In genomic region chr15:63601543-63601942, GRCm38 (mm10) we compare ENCODE assay signal across 8 mouse cellular contexts.
A peak's percentile ranks its signal among the peaks of the same experiment; 100 is the strongest.
DNase-seq lines count a peak whose midpoint lies in the region; ATAC-seq and TF ChIP-seq lines count a peak whose summit lies in the region.

No protein-coding gene starts in this region.

- 14% methylated on average over 5 of the region's 5 CpGs for WGBS in bone marrow, adult 2 months
- WGBS in kidney, embryonic 16.5 days, result 14% methylated on average over 5 of the region's 5 CpGs
- WGBS in lung, embryonic 14.5 days, result 41% methylated on average over 5 of the region's 5 CpGs

- H3K9me3 ChIP-seq in kidney, embryonic 16.5 days (ENCODE audit: low read length), result no peaks in the 10 kb centered on the region
- H3K9me3 ChIP-seq in lung, embryonic 14.5 days (ENCODE audit: low read depth, low read length), result no peaks in the 10 kb centered on the region

- peak; percentile 16 for DNase-seq in 3134 (ENCODE audit: extremely low read depth, insufficient read length, low spot score)
- peak; percentile 4 for DNase-seq in A20 (ENCODE audit: low read depth, low spot score)
- DNase-seq in frontal cortex, postnatal 14 days (ENCODE audit: low spot score in 2 of 2), result peak; percentile 20 to 27
- DNase-seq in lung, embryonic 14.5 days, result peak; percentile 86
- peak; percentile 75 for DNase-seq in retina, embryonic 14.5 days (ENCODE audit: low spot score)

- no peak for TF ChIP-seq POLR2A in bone marrow, adult 2 months (IDR thresholded peaks at IDR 0.05; ENCODE audit: borderline replicate concordance, control insufficient read depth, low read depth, low read length)

- H3K27me3 ChIP-seq in kidney, embryonic 16.5 days (ENCODE audit: insufficient read depth, low read length), result no peaks in the 10 kb centered on the region
- H3K27me3 ChIP-seq in lung, embryonic 14.5 days (ENCODE audit: insufficient read depth, low read length), result no peaks in the 10 kb centered on the region

- H3K4me3 ChIP-seq in bone marrow, adult 2 months (replicated peaks; ENCODE audit: control insufficient read depth, low read depth, low read length), result no peak overlapping the region
- no peak overlapping the region for H3K4me3 ChIP-seq in kidney, embryonic 16.5 days (ENCODE audit: low read length)
- H3K4me3 ChIP-seq in lung, embryonic 14.5 days (ENCODE audit: low read depth, low read length), result no peak overlapping the region

- H3K36me3 ChIP-seq in kidney, embryonic 16.5 days (ENCODE audit: insufficient read depth, low read length), result no peaks in the 10 kb centered on the region
- no peaks in the 10 kb centered on the region for H3K36me3 ChIP-seq in lung, embryonic 14.5 days (ENCODE audit: insufficient read depth)

- no peak overlapping the region for H3K4me2 ChIP-seq in kidney, embryonic 16.5 days (replicated peaks; ENCODE audit: low read depth, low read length)
- H3K4me2 ChIP-seq in lung, embryonic 14.5 days, result no peak overlapping the region

- H3K9ac ChIP-seq in kidney, embryonic 16.5 days (replicated peaks; ENCODE audit: low read length), result no peak overlapping the region
- no peak overlapping the region for H3K9ac ChIP-seq in lung, embryonic 14.5 days

- peak; percentile 97 for ATAC-seq in kidney, embryonic 16.5 days (ENCODE audit: low FRiP score, low TSS enrichment)
- ATAC-seq in lung, embryonic 14.5 days (ENCODE audit: insufficient read depth), result peak; percentile 93
- no peak for ATAC-seq in erythroblast, adult 5-6 weeks (replicated peaks; ENCODE audit: low FRiP score, poor library complexity, severe bottlenecking)

- no peaks in the 10 kb centered on the region; the same call in 1 of the 2 replicates for H3K4me1 ChIP-seq in bone marrow, adult 2 months (ENCODE audit: control insufficient read depth, insufficient read depth, low read length)
- no peaks in the 10 kb centered on the region for H3K4me1 ChIP-seq in kidney, embryonic 16.5 days (ENCODE audit: insufficient read depth, low read length)
- no peaks in the 10 kb centered on the region for H3K4me1 ChIP-seq in lung, embryonic 14.5 days (ENCODE audit: insufficient read depth)

- no peak overlapping the region for H3K27ac ChIP-seq in bone marrow, adult 2 months (ENCODE audit: control insufficient read depth, insufficient read depth, low read depth, low read length, poor library complexity)
- peak overlapping the region; percentile 21; the same call in 1 of the 2 replicates for H3K27ac ChIP-seq in kidney, embryonic 16.5 days (ENCODE audit: low read length)
- no peak overlapping the region for H3K27ac ChIP-seq in lung, embryonic 14.5 days (ENCODE audit: low read depth)

- TF ChIP-seq CTCF in bone marrow, adult 2 months (IDR thresholded peaks at IDR 0.05; ENCODE audit: control insufficient read depth, insufficient read depth, low read length), result peak; percentile 72
- TF ChIP-seq CTCF in lung, embryonic 14.5 days (IDR thresholded peaks at IDR 0.05; ENCODE audit: low read depth), result peak; percentile 86

Comparison
In these comparisons a context has a peak if more than half of its experiments do, and no peak if none do; other contexts are left out.
1. DNase-seq: peak in every context shown above with its lines; median percentile 86 in lung, embryonic 14.5 days; 75 in retina, embryonic 14.5 days; 24 in frontal cortex, postnatal 14 days; 16 in 3134; 4 in A20.